Mouse (Mus musculus) heart, postnatal 0 days (tissue): ENCODE measurements around the gene Plxna4. TPM values are rescaled to one million over a fixed set of nuclear protein-coding genes. Genes with fewer than 3 reads are reported as not detected.

Experiments
- ATAC-seq: fragments of 200-750 bp; cut with Nextera tagmentation; 2 replicates; pipeline ENCODE4 v1.8.0; 2017; ENCODE audit warnings: low read depth, moderate number of reproducible peaks, moderate library complexity; ENCODE audit not compliant: insufficient read depth
- DNase-seq: peaks from one replicate; pipeline ENCODE4 v3.0.0-alpha.2; 2016; ENCODE audit warnings: low spot score
- H3K27ac ChIP-seq: fragments of 300-500 bp; sonication (generic); 2 replicates; pipeline ENCODE4 v1.5.1; 2014; ENCODE audit warnings: low read depth, mild to moderate bottlenecking
- H3K27me3 ChIP-seq: fragments of 300-500 bp; sonication (generic); 2 replicates; pipeline ENCODE4 v1.6.1; 2014; ENCODE audit warnings: low read length, mixed read lengths; ENCODE audit not compliant: control insufficient read depth, insufficient read depth
- H3K36me3 ChIP-seq: fragments of 300-500 bp; sonication (generic); replicated peaks from 2 replicates; pipeline ENCODE4 v1.6.1; 2014; ENCODE audit warnings: low read length, mixed read lengths; ENCODE audit not compliant: control insufficient read depth, insufficient read depth
- H3K4me1 ChIP-seq: fragments of 300-500 bp; sonication (generic); 2 replicates; pipeline ENCODE4 v1.6.1; 2014; ENCODE audit warnings: antibody characterized with exemption; ENCODE audit not compliant: control insufficient read depth, insufficient read depth
- H3K4me2 ChIP-seq: fragments of 300-500 bp; sonication (generic); 2 replicates; pipeline ENCODE4 v1.6.1; 2014; ENCODE audit warnings: low read depth, mild to moderate bottlenecking, low read length, moderate library complexity
- H3K4me3 ChIP-seq: fragments of 300-500 bp; sonication (generic); 2 replicates; pipeline ENCODE4 v1.5.1; 2014; ENCODE audit warnings: low read depth, low read length
- H3K9ac ChIP-seq: fragments of 300-500 bp; sonication (generic); replicated peaks from 2 replicates; pipeline ENCODE4 v1.6.1; 2014; ENCODE audit warnings: low read depth, low read length, mixed read lengths
- H3K9me3 ChIP-seq: fragments of 300-500 bp; sonication (generic); replicated peaks from 2 replicates; pipeline ENCODE4 v1.6.1; 2016; ENCODE audit warnings: low read length; ENCODE audit not compliant: control insufficient read depth
- CTCF ChIP-seq: IDR thresholded peaks from 2 replicates; pipeline ENCODE4 v1.5.1; 2016; ENCODE audit warnings: antibody characterized with exemption, control low read depth, low read depth
- EP300 ChIP-seq: IDR thresholded peaks from 2 replicates; pipeline ENCODE4 v1.6.1; 2016; ENCODE audit warnings: antibody characterized with exemption, low read depth
- WGBS: fragments of 180-500 bp; shearing (Covaris S2); extraction: QIAGEN DNeasy Blood & Tissue Kit; methylation state at CpG from one replicate; pipeline ENCODE4 v1.1.7; 2014; 5-methylcytosine and 5-hydroxymethylcytosine counted together
- polyA plus RNA-seq: library from polyadenylated mRNA; unstranded; fragments of >200 nt; fragmentation: Nextera tagmentation; extraction: Ambion mirVana; gene quantifications from 2 replicates; pipeline ENCODE4 v1.2.1, GENCODE M21; 2015
- total RNA-seq: library from RNA; depleted of rRNA; stranded (reverse); fragments of >200 nt; gene quantifications from 2 replicates; pipeline ENCODE4 v1.2.3, GENCODE M21; 2014; ENCODE audit warnings: low replicate concordance

Plxna4 gene
- total and polyA plus RNA-seq, 2 experiments from 2014 or later: 3.7 to 19.2 TPM

- peaks cover 27% of the 10 kb centered on the region for H3K4me1 ChIP-seq
- H3K9me3 ChIP-seq: no peaks in the 10 kb centered on the region
- no peaks in the 10 kb centered on the region for H3K36me3 ChIP-seq
- 74% methylated on average over 2 of the region's 2 CpGs for WGBS
- H3K4me3 ChIP-seq: no peak overlapping the region
- TF ChIP-seq EP300 (no peak), CTCF (no peak)
- H3K9ac ChIP-seq: no peak overlapping the region
- ATAC-seq (no peak), DNase-seq (no peak)
- no peaks in the 10 kb centered on the region for H3K27me3 ChIP-seq
- H3K4me2 ChIP-seq: no peak overlapping the region
- no peak overlapping the region for H3K27ac ChIP-seq
Measured at GRCm38 (mm10) chr6:32392262-32392661, 195.7 kb downstream of the Plxna4 start.

- ATAC-seq (peak; percentile 77), DNase-seq (peak; percentile 61)
- Histone ChIP-seq H3K36me3 (no peaks in the 10 kb centered on the region), H3K9me3 (no peaks in the 10 kb centered on the region), H3K27me3 (no peaks in the 10 kb centered on the region), H3K4me2 (no peak overlapping the region), H3K27ac (peak overlapping the region; percentile 17), H3K4me3 (no peak overlapping the region), H3K9ac (no peak overlapping the region), H3K4me1 (peaks cover 22% of the 10 kb centered on the region)
- peak; percentile 71; the same call in 1 of the 2 replicates for TF ChIP-seq EP300
- no peak for TF ChIP-seq CTCF
- 13% methylated on average over 1 of the region's 1 CpGs for WGBS
Measured at GRCm38 (mm10) chr6:32388276-32388675, 199.7 kb downstream of the Plxna4 start.

DNA sequence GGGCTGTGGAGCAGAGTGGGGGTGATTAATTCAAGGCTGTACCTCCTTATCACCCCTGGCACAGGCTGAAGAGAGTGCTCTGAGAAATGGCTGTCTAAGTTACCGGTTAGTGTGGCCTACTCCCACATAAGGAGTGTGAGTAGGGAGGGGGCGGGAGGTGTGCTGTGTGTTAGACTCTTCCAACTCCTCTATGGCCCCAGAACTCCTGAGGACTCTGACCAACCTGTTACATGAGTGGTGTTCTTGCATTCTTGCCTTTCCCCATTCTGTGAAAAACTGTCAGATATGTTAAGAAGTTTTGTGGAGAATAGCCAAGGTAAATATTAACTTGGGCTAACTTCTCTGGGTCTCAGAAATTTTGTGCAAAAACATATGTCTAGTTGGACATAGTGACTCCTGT is 201.1 kb downstream of the Plxna4 start:
- 42% methylated on average over 2 of the region's 2 CpGs for WGBS
- Histone ChIP-seq H3K9ac (no peak overlapping the region), H3K9me3 (no peaks in the 10 kb centered on the region), H3K36me3 (no peaks in the 10 kb centered on the region), H3K4me2 (no peak overlapping the region), H3K27me3 (no peaks in the 10 kb centered on the region), H3K4me1 (peaks cover 26% of the 10 kb centered on the region), H3K4me3 (no peak overlapping the region), H3K27ac (no peak overlapping the region)
- DNase-seq: no peak
- no peak for ATAC-seq
- TF ChIP-seq CTCF: no peak
- no peak for TF ChIP-seq EP300

GRCm38 (mm10) chr6:32384937-32385336 is 203.1 kb downstream of the Plxna4 start:
- Histone ChIP-seq H3K27ac (no peak overlapping the region), H3K9me3 (no peaks in the 10 kb centered on the region), H3K36me3 (no peaks in the 10 kb centered on the region), H3K4me3 (no peak overlapping the region), H3K4me2 (no peak overlapping the region), H3K9ac (no peak overlapping the region), H3K4me1 (peaks cover 26% of the 10 kb centered on the region), H3K27me3 (no peaks in the 10 kb centered on the region)
- no peak for TF ChIP-seq EP300
- WGBS: 77% methylated on average over 8 of the region's 8 CpGs
- DNase-seq: no peak
- ATAC-seq: no peak

GRCm38 (mm10) chr6:32384423-32384822 is 203.6 kb downstream of the Plxna4 start:
- TF ChIP-seq CTCF (no peak), EP300 (no peak)
- Histone ChIP-seq H3K27me3 (no peaks in the 10 kb centered on the region), H3K4me2 (no peak overlapping the region), H3K36me3 (no peaks in the 10 kb centered on the region), H3K4me1 (peaks cover 26% of the 10 kb centered on the region), H3K4me3 (no peak overlapping the region), H3K9me3 (no peaks in the 10 kb centered on the region), H3K27ac (no peak overlapping the region), H3K9ac (no peak overlapping the region)
- ATAC-seq (no peak), DNase-seq (no peak)
- 89% methylated on average over 8 of the region's 8 CpGs for WGBS

DNA sequence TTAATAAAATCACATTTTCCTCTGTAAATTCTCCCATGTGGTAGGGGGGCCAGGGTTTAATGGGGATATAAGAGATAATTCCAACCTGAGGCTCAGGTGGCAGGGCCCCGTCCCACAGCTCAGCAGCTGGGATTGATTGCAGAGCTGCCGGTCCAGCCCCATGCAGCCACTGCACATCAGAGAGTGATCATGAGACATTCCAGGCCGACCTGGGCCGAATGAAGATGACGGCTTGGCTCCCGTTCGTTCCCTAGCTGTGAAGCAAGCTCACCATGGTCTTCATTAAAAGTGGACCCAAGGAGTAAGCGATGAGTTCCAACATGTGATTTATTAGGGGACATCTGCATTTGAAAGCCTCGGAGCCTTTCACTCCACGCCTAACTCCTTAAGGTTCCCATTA is 206.5 kb downstream of the Plxna4 start:
- no peak overlapping the region for H3K4me3 ChIP-seq
- TF ChIP-seq CTCF (no peak), EP300 (no peak)
- no peak overlapping the region for H3K27ac ChIP-seq
- H3K4me2 ChIP-seq: no peak overlapping the region
- H3K9ac ChIP-seq: no peak overlapping the region
- WGBS: 69% methylated on average over 10 of the region's 10 CpGs
- H3K9me3 ChIP-seq: no peaks in the 10 kb centered on the region
- ATAC-seq (no peak), DNase-seq (no peak)
- H3K36me3 ChIP-seq: no peaks in the 10 kb centered on the region
- peaks cover 21% of the 10 kb centered on the region for H3K4me1 ChIP-seq
- no peaks in the 10 kb centered on the region for H3K27me3 ChIP-seq
